Mouse (Mus musculus) heart, postnatal 0 days (tissue): Measurements from ENCODE around the gene Gm49405. TPM values are rescaled to one million over a fixed set of nuclear protein-coding genes. Genes with fewer than 3 reads are reported as not detected.

ENCODE experiments used
- ATAC-seq: fragments of 200-750 bp; cut with Nextera tagmentation; 2 replicates; pipeline ENCODE4 v1.8.0; 2017; ENCODE audit warnings: low read depth, moderate number of reproducible peaks, moderate library complexity; ENCODE audit not compliant: insufficient read depth
- DNase-seq: peaks from one replicate; pipeline ENCODE4 v3.0.0-alpha.2; 2016; ENCODE audit warnings: low spot score
- H3K27ac ChIP-seq: fragments of 300-500 bp; sonication (generic); 2 replicates; pipeline ENCODE4 v1.5.1; 2014; ENCODE audit warnings: low read depth, mild to moderate bottlenecking
- H3K27me3 ChIP-seq: fragments of 300-500 bp; sonication (generic); 2 replicates; pipeline ENCODE4 v1.6.1; 2014; ENCODE audit warnings: low read length, mixed read lengths; ENCODE audit not compliant: control insufficient read depth, insufficient read depth
- H3K36me3 ChIP-seq: fragments of 300-500 bp; sonication (generic); replicated peaks from 2 replicates; pipeline ENCODE4 v1.6.1; 2014; ENCODE audit warnings: low read length, mixed read lengths; ENCODE audit not compliant: control insufficient read depth, insufficient read depth
- H3K4me1 ChIP-seq: fragments of 300-500 bp; sonication (generic); 2 replicates; pipeline ENCODE4 v1.6.1; 2014; ENCODE audit warnings: antibody characterized with exemption; ENCODE audit not compliant: control insufficient read depth, insufficient read depth
- H3K4me2 ChIP-seq: fragments of 300-500 bp; sonication (generic); 2 replicates; pipeline ENCODE4 v1.6.1; 2014; ENCODE audit warnings: low read depth, mild to moderate bottlenecking, low read length, moderate library complexity
- H3K4me3 ChIP-seq: fragments of 300-500 bp; sonication (generic); 2 replicates; pipeline ENCODE4 v1.5.1; 2014; ENCODE audit warnings: low read depth, low read length
- H3K9ac ChIP-seq: fragments of 300-500 bp; sonication (generic); replicated peaks from 2 replicates; pipeline ENCODE4 v1.6.1; 2014; ENCODE audit warnings: low read depth, low read length, mixed read lengths
- H3K9me3 ChIP-seq: fragments of 300-500 bp; sonication (generic); replicated peaks from 2 replicates; pipeline ENCODE4 v1.6.1; 2016; ENCODE audit warnings: low read length; ENCODE audit not compliant: control insufficient read depth
- CTCF ChIP-seq: IDR thresholded peaks from 2 replicates; pipeline ENCODE4 v1.5.1; 2016; ENCODE audit warnings: antibody characterized with exemption, control low read depth, low read depth
- EP300 ChIP-seq: IDR thresholded peaks from 2 replicates; pipeline ENCODE4 v1.6.1; 2016; ENCODE audit warnings: antibody characterized with exemption, low read depth
- whole genome bisulfite sequencing: fragments of 180-500 bp; shearing (Covaris S2); extraction: QIAGEN DNeasy Blood & Tissue Kit; methylation state at CpG from one replicate; pipeline ENCODE4 v1.1.7; 2014; 5-methylcytosine and 5-hydroxymethylcytosine counted together
- polyA plus RNA-seq: library from polyadenylated mRNA; unstranded; fragments of >200 nt; fragmentation: Nextera tagmentation; extraction: Ambion mirVana; gene quantifications from 2 replicates; pipeline ENCODE4 v1.2.1, GENCODE M21; 2015
- total RNA-seq: library from RNA; depleted of rRNA; stranded (reverse); fragments of >200 nt; gene quantifications from 2 replicates; pipeline ENCODE4 v1.2.3, GENCODE M21; 2014; ENCODE audit warnings: low replicate concordance

Gm49405 gene
- total and polyA plus RNA-seq, 2 experiments from 2014 or later: 3.6 to 7.0 TPM

DNA sequence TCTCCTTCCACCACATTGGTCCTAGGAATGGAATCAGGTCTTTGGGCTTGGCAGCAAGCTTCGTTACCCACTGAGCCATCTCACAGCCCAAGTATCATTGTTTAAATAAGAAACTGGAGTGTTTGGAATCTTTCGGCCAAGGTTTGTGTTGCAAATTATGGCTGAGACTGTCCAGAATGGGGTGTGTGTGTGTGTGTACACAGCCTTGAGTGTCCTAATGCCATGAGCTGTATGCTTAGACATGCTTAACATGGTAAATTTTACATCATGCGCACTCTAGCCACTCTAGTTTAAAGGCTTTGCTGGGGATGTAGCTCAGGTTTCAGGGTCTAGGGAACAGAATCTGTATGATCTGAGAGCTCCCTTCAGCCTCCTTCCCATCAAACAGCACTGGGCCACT, 4.9 kb upstream of the Gm49405 start:
- no peak overlapping the region for H3K27ac ChIP-seq
- H3K9ac ChIP-seq: no peak overlapping the region
- 0 out of 2 replicates have a peak, but pooled peaks cover 4% of the 10 kb centered on the region for H3K4me1 ChIP-seq
- DNase-seq: no peak
- no peak overlapping the region for H3K4me2 ChIP-seq
- no peak for TF ChIP-seq CTCF
- no peak for TF ChIP-seq EP300
- ATAC-seq: no peak
- no peaks in the 10 kb centered on the region for H3K27me3 ChIP-seq
- H3K36me3 ChIP-seq: no peaks in the 10 kb centered on the region
- no peak overlapping the region for H3K4me3 ChIP-seq
- no peaks in the 10 kb centered on the region for H3K9me3 ChIP-seq
- WGBS: 95% methylated on average over 3 of the region's 3 CpGs

DNA sequence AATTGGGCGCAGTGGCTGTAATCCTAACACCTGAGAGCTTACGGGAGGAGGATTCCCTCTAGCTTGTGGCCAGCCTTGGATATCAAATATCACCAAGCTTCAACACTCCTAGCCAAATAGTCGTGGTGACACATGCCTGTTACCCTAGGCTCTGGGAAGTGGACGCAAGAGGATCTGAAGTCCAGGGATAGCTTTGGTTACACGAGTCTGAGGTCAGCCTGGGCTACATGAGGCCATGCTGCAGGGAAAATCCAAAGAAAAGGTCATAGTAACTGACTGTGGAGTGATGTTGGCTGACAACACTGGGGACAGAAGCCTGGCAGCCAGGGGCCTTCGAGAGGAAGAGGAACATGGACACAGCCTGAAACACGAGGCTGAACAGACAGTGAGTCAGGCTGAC, 4.3 kb upstream of the Gm49405 start:
- no peaks in the 10 kb centered on the region for H3K27me3 ChIP-seq
- H3K9me3 ChIP-seq: no peaks in the 10 kb centered on the region
- ATAC-seq: no peak
- no peak for DNase-seq
- H3K4me3 ChIP-seq: no peak overlapping the region
- H3K36me3 ChIP-seq: no peaks in the 10 kb centered on the region
- H3K4me1 ChIP-seq: peaks cover 7% of the 10 kb centered on the region; the same call in 1 of the 2 replicates
- TF ChIP-seq CTCF (no peak), EP300 (no peak)
- no peak overlapping the region for H3K27ac ChIP-seq
- no peak overlapping the region for H3K4me2 ChIP-seq
- H3K9ac ChIP-seq: no peak overlapping the region
- 61% methylated on average over 7 of the region's 7 CpGs for WGBS

DNA sequence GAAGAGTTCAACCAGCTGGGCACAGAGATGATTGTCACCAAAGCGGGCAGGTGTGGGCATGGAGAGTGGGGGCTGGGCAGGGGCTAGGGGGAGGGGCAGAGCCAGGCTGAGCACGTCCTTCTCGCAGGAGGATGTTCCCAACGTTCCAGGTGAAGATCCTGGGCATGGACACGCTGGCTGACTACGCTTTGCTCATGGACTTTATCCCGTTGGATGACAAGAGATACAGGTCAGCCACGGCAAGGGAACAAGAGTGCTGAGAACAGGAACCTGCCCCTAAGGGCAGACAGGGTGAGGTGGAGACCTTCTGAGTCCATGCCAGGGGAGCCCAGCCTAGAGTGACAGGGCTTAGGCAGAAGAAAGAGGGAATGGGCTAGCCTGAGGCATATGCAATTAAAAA, 3.7 kb upstream of the Gm49405 start:
- WGBS: 77% methylated on average over 8 of the region's 8 CpGs
- H3K27ac ChIP-seq: no peak overlapping the region
- no peak overlapping the region for H3K4me2 ChIP-seq
- H3K4me3 ChIP-seq: no peak overlapping the region
- TF ChIP-seq EP300: no peak
- TF ChIP-seq CTCF: no peak
- ATAC-seq: no peak
- H3K9me3 ChIP-seq: no peaks in the 10 kb centered on the region
- H3K9ac ChIP-seq: no peak overlapping the region
- no peak for DNase-seq
- H3K27me3 ChIP-seq: no peaks in the 10 kb centered on the region
- no peaks in the 10 kb centered on the region for H3K36me3 ChIP-seq
- peaks cover 14% of the 10 kb centered on the region; the same call in 1 of the 2 replicates for H3K4me1 ChIP-seq

DNA sequence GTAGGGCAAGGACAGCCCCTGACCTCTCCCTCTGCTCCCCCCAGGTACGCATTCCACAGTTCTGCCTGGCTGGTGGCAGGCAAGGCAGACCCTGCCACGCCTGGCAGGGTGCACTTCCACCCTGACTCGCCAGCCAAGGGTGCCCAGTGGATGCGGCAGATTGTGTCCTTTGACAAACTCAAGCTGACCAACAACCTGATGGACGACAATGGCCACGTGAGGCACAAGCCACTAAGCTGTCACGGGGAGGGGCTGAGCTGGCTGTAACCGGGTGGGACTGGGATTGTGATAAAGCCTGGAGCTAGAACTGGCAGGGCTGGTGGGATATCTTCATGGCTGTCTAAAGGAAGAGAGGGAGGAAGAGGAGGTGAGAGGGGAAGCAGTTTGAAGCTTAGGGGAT, 3.2 kb upstream of the Gm49405 start:
- no peak for TF ChIP-seq EP300
- no peak for TF ChIP-seq CTCF
- ATAC-seq: no peak
- no peak overlapping the region for H3K4me3 ChIP-seq
- H3K4me1 ChIP-seq: peaks cover 18% of the 10 kb centered on the region; the same call in 1 of the 2 replicates
- DNase-seq: no peak
- H3K27ac ChIP-seq: no peak overlapping the region
- no peak overlapping the region for H3K9ac ChIP-seq
- WGBS: 47% methylated on average over 8 of the region's 8 CpGs
- no peak overlapping the region for H3K4me2 ChIP-seq
- no peaks in the 10 kb centered on the region for H3K27me3 ChIP-seq
- H3K9me3 ChIP-seq: no peaks in the 10 kb centered on the region
- H3K36me3 ChIP-seq: no peaks in the 10 kb centered on the region

DNA sequence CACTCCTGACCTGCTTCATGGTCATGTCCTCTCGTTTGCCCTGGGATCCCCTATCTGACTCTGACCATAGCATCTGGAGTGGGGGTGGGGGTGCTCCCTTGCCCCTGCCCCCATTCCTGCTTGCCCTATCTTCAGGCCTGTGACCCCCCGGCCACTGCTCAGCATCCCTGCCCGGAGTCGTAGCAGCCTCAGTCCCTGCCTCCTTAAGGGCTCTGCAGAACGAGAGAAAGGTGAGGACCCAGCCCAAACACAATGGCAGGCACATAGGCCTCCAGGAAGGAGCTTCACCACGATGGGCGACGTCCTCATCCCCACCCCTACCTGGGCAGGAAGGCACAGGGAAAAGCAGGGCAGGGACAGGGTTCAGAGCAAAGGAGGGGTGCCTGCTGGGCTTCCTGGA, 2.1 kb upstream of the Gm49405 start:
- H3K36me3 ChIP-seq: no peaks in the 10 kb centered on the region
- DNase-seq: no peak
- ATAC-seq: no peak
- WGBS: 69% methylated on average over 8 of the region's 8 CpGs
- peaks cover 21% of the 10 kb centered on the region for H3K4me1 ChIP-seq
- H3K27me3 ChIP-seq: no peaks in the 10 kb centered on the region
- H3K27ac ChIP-seq: no peak overlapping the region
- no peak overlapping the region for H3K4me3 ChIP-seq
- no peaks in the 10 kb centered on the region for H3K9me3 ChIP-seq
- no peak overlapping the region for H3K4me2 ChIP-seq
- no peak overlapping the region for H3K9ac ChIP-seq
- TF ChIP-seq EP300 (no peak), CTCF (no peak)

DNA sequence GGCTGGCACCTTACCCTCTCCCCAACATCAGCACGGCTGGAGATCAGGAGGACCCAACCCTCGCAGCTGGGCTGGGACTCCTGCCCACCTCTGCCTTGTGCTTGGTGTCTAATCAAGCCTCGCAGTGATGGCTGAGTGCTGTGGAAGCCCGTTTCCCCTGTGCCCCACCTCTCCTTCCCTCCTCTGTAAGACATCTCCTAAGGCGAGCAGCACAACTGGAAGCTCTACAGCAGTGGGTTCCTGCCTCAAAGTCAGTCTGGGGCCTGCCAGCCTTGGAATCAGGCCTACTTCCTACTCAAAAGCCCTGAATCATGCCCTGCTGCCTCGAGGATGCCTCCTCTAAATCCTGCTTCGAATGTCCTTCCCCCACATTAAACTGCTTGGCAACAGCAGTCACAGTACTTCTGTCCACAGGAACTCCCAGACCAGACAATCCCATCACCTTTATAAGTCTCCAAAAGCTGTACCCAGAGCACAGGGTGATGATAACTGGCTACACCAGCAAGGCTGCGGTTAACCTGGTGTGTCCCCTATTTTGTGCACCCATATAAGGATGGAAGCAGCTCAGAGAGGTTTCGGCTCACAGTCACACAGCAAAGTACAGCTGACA, 1.2 kb upstream of the Gm49405 start:
- peaks cover 28% of the 10 kb centered on the region for H3K4me1 ChIP-seq
- TF ChIP-seq EP300: no peak
- TF ChIP-seq CTCF: no peak
- H3K4me2 ChIP-seq: peak overlapping the region; percentile 74
- H3K27ac ChIP-seq: no peak overlapping the region
- DNase-seq: no peak
- no peaks in the 10 kb centered on the region for H3K27me3 ChIP-seq
- H3K36me3 ChIP-seq: no peaks in the 10 kb centered on the region
- no peak for ATAC-seq
- H3K9ac ChIP-seq: no peak overlapping the region
- 81% methylated on average over 9 of the region's 9 CpGs for WGBS
- no peaks in the 10 kb centered on the region for H3K9me3 ChIP-seq
- H3K4me3 ChIP-seq: no peak overlapping the region
